Mouse (Mus musculus) myocyte (in vitro differentiated cells): ENCODE results near the gene Ube2l6. TPM values are rescaled to one million over a fixed set of nuclear protein-coding genes. Genes with fewer than 3 reads are reported as not detected.

Source experiments
- H3K27me3 ChIP-seq: one replicate; pipeline ENCODE4 v1.6.1; 2011; ENCODE audit not compliant: control insufficient read depth, insufficient read depth, insufficient read length
- H3K36me3 ChIP-seq: one replicate; pipeline ENCODE4 v1.6.1; 2011; ENCODE audit not compliant: control insufficient read depth, insufficient read depth
- H3K4me2 ChIP-seq: one replicate; pipeline ENCODE4 v1.6.1; 2011; ENCODE audit warnings: low read depth, control low read depth
- H3K4me3 ChIP-seq: one replicate; pipeline ENCODE4 v1.5.1; 2011; ENCODE audit warnings: mild to moderate bottlenecking, control low read depth, moderate library complexity
- H3K79me2 ChIP-seq: one replicate; pipeline ENCODE4 v1.6.1; 2011; ENCODE audit not compliant: control insufficient read depth, insufficient read depth
- H3ac ChIP-seq: one replicate; pipeline ENCODE4 v1.6.1; 2011; ENCODE audit not compliant: control insufficient read depth, insufficient read length
- CEBPB ChIP-seq: IDR thresholded peaks from 2 replicates; pipeline ENCODE4 v1.6.1; 2011; ENCODE audit warnings: mild to moderate bottlenecking, moderate library complexity; ENCODE audit not compliant: poor library complexity, insufficient read depth, severe bottlenecking
- E2F4 ChIP-seq: IDR thresholded peaks from one replicate; pipeline ENCODE4 v1.6.1; 2011; ENCODE audit warnings: mild to moderate bottlenecking, control low read depth, moderate library complexity; ENCODE audit not compliant: insufficient read depth
- MAX ChIP-seq: IDR thresholded peaks from one replicate; pipeline ENCODE4 v1.6.1; 2011; ENCODE audit warnings: low read depth, mild to moderate bottlenecking, control low read depth
- MYOD1 ChIP-seq, 3 experiments: IDR thresholded peaks; one replicate each; pipeline ENCODE4 v1.6.1; 2011; ENCODE audit warnings: control low read depth in 2 of 3, low read depth in 2 of 3, mild to moderate bottlenecking in 2 of 3, moderate library complexity in 1 of 3; ENCODE audit not compliant: insufficient read length in 2 of 3, control insufficient read depth in 1 of 3
- MYOG ChIP-seq, 3 experiments: IDR thresholded peaks; one replicate each; pipeline ENCODE4 v1.6.1; 2011; ENCODE audit warnings: control low read depth in 2 of 3, low read depth in 2 of 3, mild to moderate bottlenecking in 2 of 3; ENCODE audit not compliant: insufficient read length in 2 of 3, control insufficient read depth in 1 of 3, insufficient read depth in 1 of 3
- POLR2A ChIP-seq: IDR thresholded peaks from one replicate; pipeline ENCODE4 v1.6.1; 2011; ENCODE audit warnings: low read depth, mild to moderate bottlenecking, control low read depth, moderate library complexity; ENCODE audit not compliant: insufficient read length
- POLR2AphosphoS2 ChIP-seq: IDR thresholded peaks from one replicate; pipeline ENCODE4 v1.6.1; 2011; ENCODE audit warnings: low read depth, control low read depth; ENCODE audit not compliant: insufficient read length
- REST ChIP-seq: IDR thresholded peaks from one replicate; pipeline ENCODE4 v1.6.1; 2011; ENCODE audit warnings: mild to moderate bottlenecking, control low read depth, moderate library complexity; ENCODE audit not compliant: insufficient read depth, insufficient read length
- SRF ChIP-seq: IDR thresholded peaks from one replicate; pipeline ENCODE4 v1.6.1; 2011; ENCODE audit warnings: low read depth; ENCODE audit not compliant: control insufficient read depth, insufficient read length
- TCF12 ChIP-seq: IDR thresholded peaks from one replicate; pipeline ENCODE4 v1.6.1; 2011; ENCODE audit warnings: mild to moderate bottlenecking, control low read depth; ENCODE audit not compliant: poor library complexity, insufficient read depth, severe bottlenecking
- TCF3 ChIP-seq: IDR thresholded peaks from one replicate; pipeline ENCODE4 v1.6.1; 2011; ENCODE audit warnings: low read depth, control low read depth; ENCODE audit not compliant: insufficient read length
- USF1 ChIP-seq: IDR thresholded peaks from one replicate; pipeline ENCODE4 v1.6.1; 2011; ENCODE audit warnings: low read depth, mild to moderate bottlenecking, control low read depth, moderate library complexity
- polyA plus RNA-seq: library from polyadenylated mRNA; unstranded; fragments of >200 nt; fragmentation: generic; extraction: Trizol; gene quantifications from one replicate; pipeline ENCODE4 v1.2.1, GENCODE M21; 2012; ENCODE audit warnings: missing spikeins

The Ube2l6 gene
- polyA plus RNA-seq, 1 experiment: 16.2 TPM

DNA sequence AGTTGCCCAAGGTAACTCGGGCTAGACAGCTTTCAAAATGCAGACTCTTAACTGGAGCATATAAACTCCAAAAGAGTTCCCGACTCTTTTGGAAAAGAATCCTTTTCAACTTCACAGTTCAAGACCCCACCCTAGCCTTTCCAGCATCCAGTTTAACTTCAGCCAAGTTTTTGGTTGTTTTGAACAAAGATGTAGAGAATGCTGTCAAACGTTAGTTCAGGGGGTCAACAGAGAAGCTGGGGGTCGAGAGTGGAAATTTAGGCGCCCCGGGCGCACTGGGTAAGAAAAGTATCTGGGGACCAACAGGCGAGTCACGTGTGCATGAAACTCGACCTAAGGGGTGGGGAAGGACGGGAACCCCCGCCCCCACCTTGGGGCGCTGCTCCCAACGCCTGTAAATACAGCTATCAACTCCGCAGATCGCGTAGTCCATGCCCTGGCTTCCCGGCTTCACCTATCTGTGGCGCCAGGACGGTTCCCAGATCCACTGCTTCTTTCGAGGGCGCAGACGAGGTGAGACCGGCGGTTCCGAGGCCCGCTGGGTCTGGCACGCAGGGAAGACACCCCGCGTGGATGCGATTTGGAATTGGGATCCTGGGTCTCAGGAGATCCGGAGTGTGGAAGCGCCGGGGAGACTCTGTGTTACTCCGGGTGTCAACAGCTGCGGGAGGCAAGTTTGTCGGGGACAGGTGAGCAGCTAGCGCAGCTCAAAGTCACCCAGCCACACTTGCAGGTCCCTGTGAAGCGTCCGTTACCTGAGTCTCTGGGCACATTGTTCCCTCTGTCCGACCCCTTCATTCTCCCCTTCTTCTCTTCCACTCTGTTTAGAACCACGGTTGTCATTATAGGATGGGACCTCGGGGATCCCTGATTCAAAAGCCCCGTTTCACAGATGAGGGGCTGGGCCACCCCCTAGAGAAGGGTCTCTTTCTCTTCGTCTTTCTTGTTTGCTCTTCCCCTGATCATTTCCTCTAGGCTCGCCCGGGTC, 40.7 kb downstream of the Ube2l6 start:
- Histone ChIP-seq H3K36me3 (no peaks in the 10 kb centered on the region), H3K4me2 (peak overlapping the region; percentile 99), H3K4me3 (peak overlapping the region; percentile 55), H3K27me3 (no peaks in the 10 kb centered on the region), H3K79me2 (no peaks in the 10 kb centered on the region), H3ac (peak overlapping the region; percentile 63)
- TF ChIP-seq USF1 (peak; percentile 85), POLR2A (peak; percentile 64), POLR2AphosphoS2 (no peak), MYOD1 (IDR thresholded peaks at IDR 0.05; ENCODE audit: control insufficient read depth in 1 of 3, insufficient read length in 2 of 3, low read depth in 2 of 3) (peak in 2 of 3 experiments; percentile 6 to 8), MAX (no peak), MYOG (IDR thresholded peaks at IDR 0.05; ENCODE audit: control insufficient read depth in 1 of 3, insufficient read depth in 1 of 3, insufficient read length in 2 of 3, low read depth in 2 of 3) (peak in 1 of 3 experiments; percentile 11)

DNA sequence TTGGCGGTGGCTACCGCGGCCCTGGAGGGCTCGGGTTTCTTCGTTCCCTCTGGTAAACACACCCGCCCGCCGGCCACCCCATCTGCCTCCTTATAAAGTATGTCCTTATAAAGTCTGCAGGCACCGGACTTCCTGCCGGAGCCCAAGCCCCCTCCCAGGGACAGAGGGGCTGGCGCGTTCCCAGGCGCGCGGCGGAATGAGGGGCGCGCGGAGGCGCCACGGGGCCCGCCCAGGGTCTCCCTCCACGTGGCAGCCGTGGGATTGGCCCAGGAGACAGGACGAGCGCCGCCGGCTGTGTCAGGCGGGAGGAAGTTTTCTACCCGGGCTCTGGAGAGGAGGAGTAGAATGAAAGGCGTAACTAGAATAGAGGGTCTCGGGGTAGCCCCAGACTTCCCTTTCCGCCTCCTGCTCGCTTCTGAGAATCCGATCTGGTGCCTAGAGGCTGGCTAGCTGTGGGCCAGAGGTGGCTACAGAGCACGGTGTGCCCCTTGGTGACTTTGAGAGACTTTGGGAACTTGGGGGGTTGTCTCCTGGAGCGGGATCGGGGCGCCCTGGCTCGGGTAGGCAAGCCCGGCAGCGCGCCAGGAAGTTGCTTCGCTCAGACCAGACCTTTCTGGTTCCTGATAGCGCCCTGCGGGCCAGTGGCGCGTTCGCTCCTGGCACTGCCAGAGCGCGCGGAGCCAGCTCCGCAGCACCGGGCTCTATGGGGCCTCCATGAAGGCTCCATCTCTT, 41.6 kb downstream of the Ube2l6 start:
- Histone ChIP-seq H3K27me3 (no peaks in the 10 kb centered on the region), H3K4me2 (peak overlapping the region; percentile 99), H3ac (peak overlapping the region; percentile 63), H3K4me3 (peak overlapping the region; percentile 55), H3K36me3 (no peaks in the 10 kb centered on the region), H3K79me2 (no peaks in the 10 kb centered on the region)
- no peak for TF ChIP-seq MYOG (IDR thresholded peaks at IDR 0.05; ENCODE audit: control insufficient read depth in 1 of 3, insufficient read depth in 1 of 3, insufficient read length in 2 of 3, low read depth in 2 of 3)
- no peak for TF ChIP-seq TCF12
- TF ChIP-seq SRF: peak; percentile 70

DNA sequence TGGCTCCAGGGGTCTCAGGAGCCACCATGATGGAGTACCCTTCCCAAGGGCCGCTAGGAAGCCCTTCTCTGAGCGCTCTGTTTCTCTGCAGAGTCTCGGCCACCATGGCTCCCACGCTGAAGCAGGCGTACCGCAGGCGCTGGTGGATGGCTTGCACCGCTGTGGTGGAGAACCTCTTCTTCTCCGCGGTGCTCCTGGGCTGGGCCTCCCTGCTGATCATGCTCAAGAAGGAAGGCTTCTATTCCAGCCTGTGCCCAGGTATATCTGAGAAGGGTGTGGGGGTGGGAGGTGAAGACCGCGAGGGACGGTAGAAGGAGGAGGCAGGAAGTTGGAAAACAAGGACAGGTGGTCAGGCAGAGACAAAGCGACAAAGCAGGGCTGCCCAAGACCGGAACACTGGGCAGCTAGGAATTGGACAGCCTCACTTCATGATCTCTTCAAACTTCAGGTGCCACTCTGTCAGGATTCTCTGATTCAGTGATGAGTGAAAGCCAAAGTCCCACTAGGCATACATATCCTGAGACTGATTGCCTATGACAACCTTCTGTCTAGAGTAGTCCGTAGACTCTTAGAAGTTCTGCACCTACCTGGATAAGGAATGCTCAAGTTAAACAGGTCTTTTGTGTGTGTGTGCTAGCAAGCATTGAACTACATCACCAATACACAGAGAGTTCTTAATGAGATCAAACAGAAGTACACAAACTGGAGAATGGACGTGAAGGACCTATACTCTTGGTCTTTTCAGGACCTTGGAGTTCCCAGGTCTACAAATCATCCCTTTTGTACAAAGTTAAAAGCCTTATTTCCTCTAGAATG, 42.3 kb downstream of the Ube2l6 start:
- no peaks in the 10 kb centered on the region for H3K79me2 ChIP-seq
- peak overlapping the region; percentile 99 for H3K4me2 ChIP-seq
- no peaks in the 10 kb centered on the region for H3K36me3 ChIP-seq
- peak overlapping the region; percentile 63 for H3ac ChIP-seq
- H3K4me3 ChIP-seq: peak overlapping the region; percentile 55
- H3K27me3 ChIP-seq: no peaks in the 10 kb centered on the region
- TF ChIP-seq POLR2A (no peak), E2F4 (no peak), TCF3 (no peak), MYOD1 (IDR thresholded peaks at IDR 0.05; ENCODE audit: control insufficient read depth in 1 of 3, insufficient read length in 2 of 3, low read depth in 2 of 3) (no peak), MAX (no peak), REST (no peak), TCF12 (no peak), POLR2AphosphoS2 (no peak), MYOG (IDR thresholded peaks at IDR 0.05; ENCODE audit: control insufficient read depth in 1 of 3, insufficient read depth in 1 of 3, insufficient read length in 2 of 3, low read depth in 2 of 3) (no peak), USF1 (no peak), SRF (no peak), CEBPB (no peak)

DNA sequence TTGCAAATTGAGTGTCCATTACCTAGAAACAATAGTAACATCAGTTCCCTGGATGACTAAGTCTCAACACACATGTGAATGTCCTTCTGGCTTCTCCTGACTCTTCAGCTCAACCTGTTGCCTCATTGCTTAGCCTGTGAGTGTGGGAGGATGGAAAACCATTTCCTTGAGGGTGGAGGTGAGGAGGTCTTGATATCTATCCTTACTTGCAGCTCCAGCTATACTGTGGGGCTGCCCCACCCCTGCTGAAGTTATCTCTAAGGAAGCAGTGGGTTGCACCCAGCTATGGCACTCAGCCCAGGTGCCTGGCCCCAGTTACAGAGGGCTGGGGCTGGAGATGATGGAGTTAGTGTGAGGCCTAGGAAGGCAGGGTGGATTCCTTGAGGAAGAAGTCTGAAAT, 43.3 kb downstream of the Ube2l6 start:
- Histone ChIP-seq H3K27me3 (no peaks in the 10 kb centered on the region), H3K36me3 (no peaks in the 10 kb centered on the region), H3K79me2 (no peaks in the 10 kb centered on the region), H3K4me3 (no peak overlapping the region), H3K4me2 (no peak overlapping the region), H3ac (no peak overlapping the region)
- TF ChIP-seq POLR2AphosphoS2 (no peak), MYOD1 (IDR thresholded peaks at IDR 0.05; ENCODE audit: control insufficient read depth in 1 of 3, insufficient read length in 2 of 3, low read depth in 2 of 3) (no peak), TCF12 (no peak), MAX (no peak), POLR2A (no peak), USF1 (no peak), E2F4 (no peak), REST (no peak), TCF3 (no peak)
